Mouse (Mus musculus): ENCODE data around the gene Brk1. TPM values are rescaled to one million over a fixed set of nuclear protein-coding genes. Genes with fewer than 3 reads are reported as not detected.
A peak's percentile ranks its signal among the peaks of the same experiment; 100 is the strongest.

The Brk1 gene
- total and polyA plus RNA-seq, 3 experiments, result 112 to 245 (median 142) TPM

- H3K4me1 ChIP-seq (ENCODE audit: control insufficient read depth in 1 of 2, insufficient read depth in 2 of 2), result peaks cover 21 to 71% of the 10 kb centered on the region in 2 experiments
- no peaks in the 10 kb centered on the region for H3K27me3 ChIP-seq (replicated peaks)
- no peak overlapping the region for H3K9ac ChIP-seq (ENCODE audit: insufficient read depth, low read depth)
- in situ Hi-C loops (cut with MboI; ENCODE audit: low pct_ligation_motif_present, low pct_unique_long_range_greater_than_20kb, low sequenced_read_pairs) (no loop called here), dilution Hi-C loops (cut with MboI; ENCODE audit: extremely low pct_ligation_motif_present, extremely low pct_unique_long_range_greater_than_20kb, low sequenced_read_pairs) (no loop called here)
- no peak for DNase-seq (ENCODE audit: extremely low read depth)
- H3K9me3 ChIP-seq (replicated peaks; ENCODE audit: low read length), result peaks cover 4% of the 10 kb centered on the region
- H3K36me3 ChIP-seq (replicated peaks in 1 of 2; ENCODE audit: control insufficient read depth in 1 of 2, insufficient read depth in 1 of 2, low read length in 1 of 2), result peaks cover 36 to 63% of the 10 kb centered on the region in 2 experiments
- peaks cover 41% of the 10 kb centered on the region for H3K79me2 ChIP-seq (replicated peaks; ENCODE audit: control insufficient read depth, extremely low read depth, insufficient read depth, poor library complexity, severe bottlenecking)
- no peak for TF ChIP-seq KAT2A (IDR thresholded peaks at IDR 0.05; ENCODE audit: insufficient replicate concordance, low read length)
- TF ChIP-seq RCOR1 (conservative IDR thresholded peaks at IDR 0.05; ENCODE audit: low read depth, low read length), result no peak
- no peak for TF ChIP-seq MAZ (IDR thresholded peaks at IDR 0.05; ENCODE audit: low read depth, low read length)
- TF ChIP-seq USF1 (IDR thresholded peaks at IDR 0.05; ENCODE audit: low read depth, low read length), result no peak
- TF ChIP-seq EP300 (IDR thresholded peaks at IDR 0.05; ENCODE audit: low read length), result no peak
- TF ChIP-seq CTCF (conservative IDR thresholded peaks at IDR 0.05 in 1 of 2, IDR thresholded peaks at IDR 0.05 in 1 of 2; ENCODE audit: low read depth in 2 of 2, low read length in 2 of 2), result no peak
- TF ChIP-seq NRF1 (IDR thresholded peaks at IDR 0.05; ENCODE audit: low read depth, low read length), result no peak
- TF ChIP-seq RAD21 (IDR thresholded peaks at IDR 0.05; ENCODE audit: low read depth, low read length), result no peak
- TF ChIP-seq ZNF384 (IDR thresholded peaks at IDR 0.05; ENCODE audit: low read depth, low read length), result no peak
- no peak for TF ChIP-seq PAX5 (IDR thresholded peaks at IDR 0.05; ENCODE audit: low read length)
- H3K27ac ChIP-seq (ENCODE audit: insufficient read depth, low read depth), result no peak overlapping the region
- no peak overlapping the region for H3K4me3 ChIP-seq (replicated peaks in 1 of 3; ENCODE audit: low read depth in 2 of 3, low read length in 2 of 3, poor library complexity in 1 of 3)
- H3K4me2 ChIP-seq (ENCODE audit: insufficient read depth, low read depth, poor library complexity, severe bottlenecking), result no peak overlapping the region
These were observed 50.9 kb downstream of the Brk1 start for GRCm38 (mm10) chr6:113655475-113655874.

- TF ChIP-seq E2F4 (IDR thresholded peaks at IDR 0.05; ENCODE audit: insufficient replicate concordance, low read depth, low read length), result no peak
- no peak for TF ChIP-seq MAZ (IDR thresholded peaks at IDR 0.05; ENCODE audit: low read depth, low read length)
- TF ChIP-seq ZNF384 (IDR thresholded peaks at IDR 0.05; ENCODE audit: low read depth, low read length), result no peak
- no peak for TF ChIP-seq MAX (IDR thresholded peaks at IDR 0.05; ENCODE audit: low read length)
- no peak for TF ChIP-seq NRF1 (IDR thresholded peaks at IDR 0.05; ENCODE audit: low read depth, low read length)
- TF ChIP-seq HCFC1 (IDR thresholded peaks at IDR 0.05; ENCODE audit: low read depth, low read length), result no peak
- no peak for TF ChIP-seq MAFK (IDR thresholded peaks at IDR 0.05; ENCODE audit: insufficient replicate concordance, low read length)
- no peak for TF ChIP-seq KAT2A (IDR thresholded peaks at IDR 0.05; ENCODE audit: insufficient replicate concordance, low read length)
- TF ChIP-seq ZC3H11A (IDR thresholded peaks at IDR 0.05; ENCODE audit: low read depth, low read length), result no peak
- no peak for DNase-seq (ENCODE audit: extremely low read depth)
- no peaks in the 10 kb centered on the region for H3K27me3 ChIP-seq (replicated peaks)
These were observed 52.3 kb downstream of the Brk1 start for GRCm38 (mm10) chr6:113656847-113657246.

More at GRCm38 (mm10) chr6:113656847-113657246, 52.3 kb downstream of the Brk1 start:
- H3K4me1 ChIP-seq (ENCODE audit: control insufficient read depth in 1 of 2, insufficient read depth in 2 of 2), result peaks cover 22 to 66% of the 10 kb centered on the region in 2 experiments
- H3K4me2 ChIP-seq (ENCODE audit: insufficient read depth, low read depth, poor library complexity, severe bottlenecking), result no peak overlapping the region
- H3K79me2 ChIP-seq (replicated peaks; ENCODE audit: control insufficient read depth, extremely low read depth, insufficient read depth, poor library complexity, severe bottlenecking), result peaks cover 39% of the 10 kb centered on the region
- H3K4me3 ChIP-seq (replicated peaks in 1 of 3; ENCODE audit: low read depth in 2 of 3, low read length in 2 of 3, poor library complexity in 1 of 3), result no peak overlapping the region
- peaks cover 29 to 52% of the 10 kb centered on the region in 2 experiments for H3K36me3 ChIP-seq (replicated peaks in 1 of 2; ENCODE audit: control insufficient read depth in 1 of 2, insufficient read depth in 1 of 2, low read length in 1 of 2)
- peaks cover 4% of the 10 kb centered on the region for H3K9me3 ChIP-seq (replicated peaks; ENCODE audit: low read length)
- in situ Hi-C loops (cut with MboI; ENCODE audit: low pct_ligation_motif_present, low pct_unique_long_range_greater_than_20kb, low sequenced_read_pairs), result no loop called here
- H3K9ac ChIP-seq (ENCODE audit: insufficient read depth, low read depth), result no peak overlapping the region
- H3K27ac ChIP-seq (ENCODE audit: insufficient read depth, low read depth), result peak overlapping the region; percentile 63
- dilution Hi-C loops (cut with MboI; ENCODE audit: extremely low pct_ligation_motif_present, extremely low pct_unique_long_range_greater_than_20kb, low sequenced_read_pairs), result no loop called here
